Mouse (Mus musculus) erythroblast, embryonic 14.5 days (primary cell): Measurements from ENCODE around the gene Pdk2. TPM values are rescaled to one million over a fixed set of nuclear protein-coding genes. Genes with fewer than 3 reads are reported as not detected.

Experiments
- H3K27me3 ChIP-seq: 2 replicates; pipeline ENCODE4 v1.6.1; 2012; ENCODE audit warnings: inconsistent platforms; ENCODE audit not compliant: control insufficient read depth
- H3K36me3 ChIP-seq: 2 replicates; pipeline ENCODE4 v1.6.1; 2012; ENCODE audit warnings: mild to moderate bottlenecking, inconsistent platforms; ENCODE audit not compliant: control insufficient read depth
- H3K4me1 ChIP-seq: 2 replicates; pipeline ENCODE4 v1.6.1; 2012; ENCODE audit warnings: inconsistent platforms; ENCODE audit not compliant: control insufficient read depth
- H3K4me3 ChIP-seq: replicated peaks from 2 replicates; pipeline ENCODE3; 2012; ENCODE audit warnings: moderate library complexity, mild to moderate bottlenecking, inconsistent platforms
- H3K9me3 ChIP-seq: 2 replicates; pipeline ENCODE4 v1.6.1; 2012; ENCODE audit warnings: low read length, inconsistent platforms, mixed read lengths; ENCODE audit not compliant: control insufficient read depth
- GATA1 ChIP-seq: IDR thresholded peaks from 2 replicates; pipeline ENCODE4 v1.6.1; 2012; ENCODE audit warnings: low read length, inconsistent platforms, mixed read lengths
- TAL1 ChIP-seq: IDR thresholded peaks from 3 replicates; pipeline ENCODE4 v1.6.1; 2012; ENCODE audit warnings: low read length, inconsistent platforms, mixed read lengths
- polyA plus RNA-seq: library from polyadenylated mRNA; stranded (reverse); fragments of >175 nt; gene quantifications from 2 replicates; pipeline ENCODE4 v1.2.3, GENCODE M21; 2012

The Pdk2 gene
- polyA plus RNA-seq, 1 experiment, result 4.0 TPM

- no peaks in the 10 kb centered on the region; the same call in 1 of the 2 replicates for H3K36me3 ChIP-seq
- H3K4me3 ChIP-seq, result no peak overlapping the region
- peaks cover 11% of the 10 kb centered on the region for H3K4me1 ChIP-seq
- peaks cover 3% of the 10 kb centered on the region; the same call in 1 of the 2 replicates for H3K27me3 ChIP-seq
- no peak for TF ChIP-seq TAL1
- TF ChIP-seq GATA1, result no peak
- no peaks in the 10 kb centered on the region for H3K9me3 ChIP-seq
Observed at GRCm38 (mm10) chr11:95046980-95047680, 6.0 kb upstream of the Pdk2 start.

GRCm38 (mm10) chr11:95044185-95044870 is 3.2 kb upstream of the Pdk2 start:
- H3K4me3 ChIP-seq, result no peak overlapping the region
- peaks cover 3% of the 10 kb centered on the region; the same call in 1 of the 2 replicates for H3K27me3 ChIP-seq

DNA sequence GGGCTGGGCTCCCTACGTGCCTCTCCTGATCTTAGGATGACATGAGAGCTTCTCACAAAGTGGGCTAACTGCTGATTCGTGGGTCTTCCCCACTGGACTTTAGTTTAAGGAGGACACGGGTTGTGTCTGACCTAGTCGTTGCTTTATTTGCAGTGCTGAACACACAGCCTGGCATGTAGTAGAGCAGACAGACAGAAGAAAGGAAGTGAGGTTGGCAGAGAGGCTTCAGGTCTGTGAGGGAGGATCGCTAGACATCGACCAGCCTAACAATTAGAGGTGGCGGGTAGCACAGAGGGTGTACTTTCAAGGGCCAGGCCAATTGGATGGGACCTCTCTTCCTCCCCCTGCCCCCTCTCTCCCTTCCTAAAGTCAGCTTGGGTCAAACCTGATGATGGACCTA is 2.5 kb upstream of the Pdk2 start:
- Histone ChIP-seq H3K9me3 (no peaks in the 10 kb centered on the region), H3K36me3 (peaks cover 9% of the 10 kb centered on the region), H3K4me3 (no peak overlapping the region), H3K4me1 (peaks cover 42% of the 10 kb centered on the region), H3K27me3 (peaks cover 3% of the 10 kb centered on the region; the same call in 1 of the 2 replicates)
- TF ChIP-seq TAL1 (no peak), GATA1 (no peak)

More at GRCm38 (mm10) chr11:95044185-95044870, 3.2 kb upstream of the Pdk2 start:
- Histone ChIP-seq H3K9me3 (no peaks in the 10 kb centered on the region), H3K4me1 (peaks cover 38% of the 10 kb centered on the region), H3K36me3 (peaks cover 2% of the 10 kb centered on the region)
- TF ChIP-seq TAL1 (no peak), GATA1 (no peak)

- H3K9me3 ChIP-seq, result no peaks in the 10 kb centered on the region
- H3K36me3 ChIP-seq, result peaks cover 14% of the 10 kb centered on the region
- H3K27me3 ChIP-seq, result peaks cover 2% of the 10 kb centered on the region; the same call in 1 of the 2 replicates
- H3K4me3 ChIP-seq, result no peak overlapping the region
- peaks cover 44% of the 10 kb centered on the region for H3K4me1 ChIP-seq
- TF ChIP-seq GATA1, result no peak
- no peak for TF ChIP-seq TAL1
Observed at GRCm38 (mm10) chr11:95043060-95043459, 1.9 kb upstream of the Pdk2 start.

DNA sequence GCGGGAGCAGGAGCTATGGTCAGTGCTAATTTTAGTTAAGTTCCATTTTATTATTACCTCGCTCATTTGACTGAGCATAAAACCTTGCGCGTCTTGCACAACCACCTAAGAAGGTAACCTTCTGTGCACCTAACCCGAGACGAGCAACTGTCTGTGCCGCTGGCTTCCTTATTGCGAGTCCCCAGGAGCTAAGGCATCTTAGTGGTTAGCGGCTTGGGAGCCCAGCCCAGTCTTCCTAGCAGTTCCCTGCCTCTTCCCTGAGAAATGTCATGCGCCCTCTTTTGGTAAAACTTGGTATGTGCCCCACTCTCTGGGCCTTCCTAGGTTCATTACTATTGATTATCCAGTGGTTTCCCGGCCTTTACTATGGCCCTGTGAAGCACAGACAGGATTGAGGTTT is 942 bp upstream of the Pdk2 start:
- H3K4me3 ChIP-seq, result peak overlapping the region; percentile 87
- no peaks in the 10 kb centered on the region for H3K9me3 ChIP-seq
- peaks cover 24% of the 10 kb centered on the region for H3K36me3 ChIP-seq
- no peaks in the 10 kb centered on the region for H3K27me3 ChIP-seq
- TF ChIP-seq GATA1 (no peak), TAL1 (no peak)
- H3K4me1 ChIP-seq, result peaks cover 44% of the 10 kb centered on the region

GRCm38 (mm10) chr11:95040491-95041138 is 539 bp downstream of the Pdk2 start:
- Histone ChIP-seq H3K4me3 (peak overlapping the region; percentile 87), H3K4me1 (peaks cover 44% of the 10 kb centered on the region), H3K9me3 (no peaks in the 10 kb centered on the region), H3K36me3 (peaks cover 38% of the 10 kb centered on the region), H3K27me3 (no peaks in the 10 kb centered on the region)
- no peak for TF ChIP-seq TAL1
- no peak for TF ChIP-seq GATA1

DNA sequence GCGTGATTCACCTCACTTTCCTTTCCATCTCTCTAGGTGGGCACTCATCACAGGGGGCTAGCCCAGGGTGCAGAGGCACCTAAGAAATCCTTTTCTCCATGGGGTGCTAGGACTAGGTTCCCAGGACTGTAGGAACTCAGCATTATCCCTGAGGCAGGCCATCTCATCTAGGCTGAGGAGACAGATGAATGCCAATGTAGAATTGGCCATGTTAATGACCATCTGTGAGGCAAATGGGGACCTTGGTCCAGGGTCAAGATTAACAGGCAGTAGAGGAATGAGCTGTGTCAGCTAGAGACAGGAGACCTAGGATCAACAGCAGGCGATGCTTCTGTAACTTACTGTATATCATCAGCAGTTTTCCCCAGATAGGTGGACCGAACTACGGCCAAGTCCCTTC is 1.4 kb downstream of the Pdk2 start:
- peaks cover 47% of the 10 kb centered on the region for H3K4me1 ChIP-seq
- H3K4me3 ChIP-seq, result peak overlapping the region; percentile 87
- peaks cover 42% of the 10 kb centered on the region for H3K36me3 ChIP-seq
- TF ChIP-seq TAL1 (no peak), GATA1 (no peak)
- H3K9me3 ChIP-seq, result no peaks in the 10 kb centered on the region
- no peaks in the 10 kb centered on the region for H3K27me3 ChIP-seq

GRCm38 (mm10) chr11:95038818-95039655 is 2.1 kb downstream of the Pdk2 start:
- no peaks in the 10 kb centered on the region for H3K27me3 ChIP-seq
- H3K4me3 ChIP-seq, result no peak overlapping the region
- H3K36me3 ChIP-seq, result peaks cover 42% of the 10 kb centered on the region
- no peak for TF ChIP-seq TAL1
- TF ChIP-seq GATA1, result no peak
- H3K9me3 ChIP-seq, result no peaks in the 10 kb centered on the region
- H3K4me1 ChIP-seq, result peaks cover 47% of the 10 kb centered on the region
